Mouse (Mus musculus): ENCODE measurements at regions not wholly inside any gene's neighbourhood (a gene's known extent, or its start where the extent isn't known, plus 50 kb on each side); places are given as distances from the start of the nearest gene placed in this dataset.

DNA sequence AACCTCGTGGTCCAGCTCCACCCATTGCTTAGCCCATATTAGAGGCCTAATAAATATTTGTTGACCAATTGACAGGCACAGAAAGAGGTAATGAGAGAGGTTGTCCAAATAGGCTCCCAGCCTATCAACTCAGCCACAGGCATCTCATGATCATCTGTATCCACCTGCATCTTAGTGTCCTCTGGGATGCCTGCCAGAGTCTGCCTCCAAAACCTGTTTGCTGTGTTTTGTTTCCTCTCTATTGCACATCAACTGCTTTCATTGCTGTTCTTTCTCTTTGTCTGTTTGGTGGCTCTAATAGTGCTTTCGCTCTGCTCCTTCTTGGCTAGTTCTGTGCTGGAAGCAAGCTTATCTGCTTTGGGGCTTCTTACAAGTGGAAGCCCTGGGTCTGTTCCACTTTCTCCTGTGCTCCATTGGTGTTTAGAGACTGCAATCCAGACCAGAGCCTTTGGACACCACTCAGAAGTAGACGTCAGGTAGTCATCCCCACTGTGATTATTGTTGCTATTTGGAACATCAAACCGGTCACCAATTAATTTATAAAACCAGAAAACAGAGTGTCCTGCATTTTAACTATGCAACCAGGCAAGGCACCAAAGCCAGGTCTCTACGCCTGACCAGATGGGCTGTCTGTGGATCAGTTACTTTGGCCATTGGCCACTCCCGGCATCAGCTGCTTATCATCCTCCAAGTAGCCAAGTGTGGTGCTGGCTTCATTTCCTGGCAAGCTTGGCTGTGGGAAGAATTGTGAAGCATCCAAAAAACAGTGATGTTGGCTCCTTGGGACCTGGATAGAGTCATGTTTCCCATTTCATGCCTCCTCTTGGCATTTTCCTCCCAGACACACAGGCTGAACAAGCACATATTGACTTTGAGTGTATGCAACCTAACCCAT is 74.5 kb upstream of the Hs3st4 start:
- DNase-seq (ENCODE audit: low read depth), result no peak

DNA sequence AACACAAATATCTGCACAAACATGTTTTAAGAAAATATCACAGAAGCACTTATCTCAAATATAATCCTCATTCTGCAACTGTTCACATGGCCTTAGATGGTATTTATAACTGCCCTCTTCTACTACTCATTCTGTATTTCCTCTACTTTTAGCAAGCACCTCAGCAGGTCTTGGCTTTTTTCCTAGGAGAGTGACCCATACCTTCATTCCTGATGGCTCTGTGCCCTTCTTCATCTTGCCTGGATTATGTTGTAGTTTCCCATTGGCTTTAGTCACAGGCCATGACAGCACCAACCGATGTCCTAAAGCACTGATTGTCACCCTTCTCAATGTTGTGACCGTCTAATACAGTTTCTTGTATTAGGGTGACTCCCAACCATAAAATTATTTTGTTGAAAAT is 61.2 kb upstream of the Hs3st4 start:
- no peak for DNase-seq (ENCODE audit: low read depth)

- DNase-seq (ENCODE audit: low read depth), result no peak
These were observed 50.2 kb upstream of the Hs3st4 start for GRCm38 (mm10) chr7:123932486-123932885.

Measured in NIH3T3 (cell line).